ENCODE assay signal across 12 mouse cellular contexts in the genomic region with DNA sequence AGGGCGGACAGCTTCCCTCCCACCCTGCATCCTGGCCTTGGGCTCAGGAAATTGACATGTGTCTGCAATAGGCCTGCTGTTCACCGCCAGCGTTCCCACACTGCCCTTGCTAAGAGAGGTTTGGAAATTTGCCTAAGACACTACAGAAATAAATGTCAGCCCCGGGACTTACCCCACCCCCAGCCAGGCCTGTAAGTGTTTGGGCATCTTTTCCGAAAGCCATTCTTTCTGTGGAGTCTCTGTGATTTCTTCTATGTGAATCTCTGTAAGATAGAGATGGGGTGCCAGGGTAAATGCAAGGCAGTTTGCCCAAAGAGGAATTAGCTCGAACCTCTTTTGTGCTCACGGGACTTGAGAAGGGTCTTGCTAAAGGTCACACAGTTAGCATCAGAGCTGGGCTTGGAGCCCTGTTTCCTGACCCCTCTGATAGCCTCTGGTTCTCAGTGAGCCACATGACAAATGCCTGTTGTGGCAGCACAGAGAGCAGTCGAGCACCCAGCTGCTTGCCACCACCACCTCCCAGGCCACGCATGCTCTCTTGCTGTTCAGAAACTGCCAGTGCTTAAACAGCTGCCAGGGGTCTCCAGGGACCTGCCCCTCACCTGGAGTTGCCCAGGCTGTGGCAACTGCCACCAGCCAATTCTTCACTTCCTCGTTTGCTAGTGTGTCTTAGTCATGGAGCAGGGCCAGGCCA. TPM values are rescaled to one million over a fixed set of nuclear protein-coding genes. Genes with fewer than 3 reads are reported as not detected.
DNase-seq lines count a peak whose midpoint lies in the region; ATAC-seq and TF ChIP-seq lines count a peak whose summit lies in the region.
"Had no signal": no experiment of that assay in that cellular context is flagged by ENCODE, and none has a peak within 500 bp of the region (broad histone marks: within the 10 kb centered on the region; RNA-seq: fewer than 3 reads in every experiment).

No protein-coding gene starts in this region.

- no peak overlapping the region for H3K9ac ChIP-seq in liver, adult 2 months (ENCODE audit: low read depth, low read length)
- H3K9ac ChIP-seq in liver, embryonic 12.5 days, result no peak overlapping the region
- H3K9ac ChIP-seq in heart, embryonic 15.5 days, result peak overlapping the region; percentile 0; the same call in 1 of the 2 replicates
- H3K9ac ChIP-seq: embryonic facial prominence, embryonic 12.5 days had no signal

- H3K79me2 ChIP-seq in liver, adult 2 months (ENCODE audit: control insufficient read depth, insufficient read depth, low read length), result no peaks in the 10 kb centered on the region

- DNase-seq in liver, adult 2 months (ENCODE audit: extremely low read depth, low read depth, low spot score), result peak; percentile 17
- peak; percentile 81 for DNase-seq in adrenal gland, postnatal 14 days
- peak; percentile 42 to 81 for DNase-seq in lung, postnatal 4 days
- no peak for DNase-seq in left cerebral cortex, postnatal 10 days (ENCODE audit: extremely low spot score in 1 of 2, low spot score in 2 of 2)
- DNase-seq in hindbrain, embryonic 10.5 days (ENCODE audit: low spot score), result no peak
- DNase-seq in left cerebral cortex, adult 18-20 months (ENCODE audit: low spot score in 2 of 2), result no peak

- H3K4me3 ChIP-seq in liver, adult 2 months (ENCODE audit: insufficient read depth, low read depth, low read length), result no peak overlapping the region
- no peak overlapping the region for H3K4me3 ChIP-seq in liver, embryonic 12.5 days
- no peak overlapping the region for H3K4me3 ChIP-seq in heart, embryonic 15.5 days
- no peak overlapping the region for H3K4me3 ChIP-seq in hindbrain, embryonic 10.5 days
- H3K4me3 ChIP-seq: embryonic facial prominence, embryonic 12.5 days had no signal

- H3K27me3 ChIP-seq in liver, adult 2 months (ENCODE audit: control insufficient read depth, insufficient read depth, low read length), result peaks cover 3% of the 10 kb centered on the region
- H3K27me3 ChIP-seq in liver, embryonic 12.5 days (replicated peaks), result peaks cover 52% of the 10 kb centered on the region
- peaks cover 16% of the 10 kb centered on the region for H3K27me3 ChIP-seq in heart, embryonic 15.5 days
- H3K27me3 ChIP-seq in hindbrain, embryonic 10.5 days (ENCODE audit: insufficient read depth, poor library complexity, severe bottlenecking), result peaks cover 29% of the 10 kb centered on the region

- intact Hi-C loops in left cerebral cortex, postnatal 10 days (cut with DNase I), result no loop called here

- H3K36me3 ChIP-seq in liver, adult 2 months (ENCODE audit: control insufficient read depth, insufficient read depth, low read length), result no peaks in the 10 kb centered on the region
- no peaks in the 10 kb centered on the region for H3K36me3 ChIP-seq in liver, embryonic 12.5 days
- no peaks in the 10 kb centered on the region for H3K36me3 ChIP-seq in heart, embryonic 15.5 days
- no peaks in the 10 kb centered on the region for H3K36me3 ChIP-seq in hindbrain, embryonic 10.5 days
- H3K36me3 ChIP-seq: embryonic facial prominence, embryonic 12.5 days had no signal

- H3K4me1 ChIP-seq in liver, adult 2 months (ENCODE audit: control insufficient read depth, insufficient read depth, low read length), result peaks cover 4% of the 10 kb centered on the region; the same call in 1 of the 2 replicates
- H3K4me1 ChIP-seq in liver, embryonic 12.5 days, result peaks cover 4% of the 10 kb centered on the region; the same call in 1 of the 2 replicates
- peaks cover 70% of the 10 kb centered on the region for H3K4me1 ChIP-seq in heart, embryonic 15.5 days (replicated peaks)
- H3K4me1 ChIP-seq in hindbrain, embryonic 10.5 days (replicated peaks), result peaks cover 37% of the 10 kb centered on the region

- H3K9me3 ChIP-seq in liver, embryonic 12.5 days (replicated peaks), result no peaks in the 10 kb centered on the region
- no peaks in the 10 kb centered on the region for H3K9me3 ChIP-seq in heart, embryonic 15.5 days (replicated peaks)
- no peaks in the 10 kb centered on the region for H3K9me3 ChIP-seq in hindbrain, embryonic 10.5 days
- H3K9me3 ChIP-seq: embryonic facial prominence, embryonic 12.5 days had no signal

- ATAC-seq in liver, embryonic 12.5 days, result no peak
- ATAC-seq in heart, embryonic 15.5 days (replicated peaks; ENCODE audit: insufficient number of reproducible peaks, insufficient read depth, low FRiP score, low read depth), result peak; percentile 60
- ATAC-seq: midbrain, embryonic 16.5 days had no signal

- 66% methylated on average over 10 of the region's 10 CpGs for WGBS in liver, adult 2 months
- 39% methylated on average over 10 of the region's 10 CpGs for WGBS in liver, embryonic 12.5 days (ENCODE audit: insufficient replicate concordance)
- WGBS in heart, embryonic 15.5 days, result 12% methylated on average over 10 of the region's 10 CpGs
- WGBS in hindbrain, embryonic 10.5 days, result 42% methylated on average over 10 of the region's 10 CpGs

- peak overlapping the region; percentile 17 for H3K27ac ChIP-seq in liver, adult 2 months (replicated peaks; ENCODE audit: insufficient read depth, low read depth, low read length)
- H3K27ac ChIP-seq in liver, embryonic 12.5 days, result no peak overlapping the region
- peak overlapping the region; percentile 83 for H3K27ac ChIP-seq in heart, embryonic 15.5 days
- H3K27ac ChIP-seq in hindbrain, embryonic 10.5 days, result no peak overlapping the region
- H3K27ac ChIP-seq: embryonic facial prominence, embryonic 12.5 days had no signal

- H3K4me2 ChIP-seq in liver, embryonic 12.5 days, result no peak overlapping the region
- H3K4me2 ChIP-seq in heart, embryonic 15.5 days, result 0 out of 2 replicates have a peak overlapping the region, but pooled peaks have one; percentile 2
- H3K4me2 ChIP-seq: embryonic facial prominence, embryonic 12.5 days had no signal

- TF ChIP-seq CTCF in liver, adult 2 months (IDR thresholded peaks at IDR 0.05; ENCODE audit: low read depth, low read length), result no peak

- no peak for TF ChIP-seq POLR2A in liver, adult 2 months (IDR thresholded peaks at IDR 0.05; ENCODE audit: extremely low read depth, insufficient read depth, low read length)

RNA-seq across cellular contexts. Expression of gene Kcnk3, which starts 6.0 kb away (rescaled TPM):
- total RNA-seq in liver, adult 2 months (2014; rRNA removed), result 0.18 and 1.0 TPM in 2 replicates
- 0.61 and 3.2 TPM in 2 replicates for polyA plus RNA-seq in liver, adult 2 months (2012; rRNA removed)
- 0.08 and 0.26 TPM in 2 replicates for polyA plus RNA-seq in liver, embryonic 12.5 days (2016; fragmentation: Nextera tagmentation; extraction: Ambion mirVana)
- total RNA-seq in adrenal gland, postnatal 14 days (2021), result 678 and 701 TPM in 2 replicates
- 16.5 and 27.5 TPM in 2 replicates for polyA plus RNA-seq in heart, embryonic 15.5 days (2015; fragmentation: Nextera tagmentation; extraction: Ambion mirVana)
- total RNA-seq in left cerebral cortex, postnatal 10 days (2021), result 10 to 100 TPM; 14.0 to 14.4 TPM
- 0.12 and 0.52 TPM in 2 replicates for polyA plus RNA-seq in hindbrain, embryonic 10.5 days (2016; fragmentation: Nextera tagmentation; extraction: Ambion mirVana)
- 10 to 100 TPM; 22.6 to 24.2 TPM for total RNA-seq in left cerebral cortex, adult 18-20 months (2021)

RNA-seq across cellular contexts. Expression of gene Cib4, which starts 48.3 kb away (rescaled TPM):
- total RNA-seq in liver, adult 2 months (2014; rRNA removed), result not detected in 2 replicates
- not detected in 2 replicates for polyA plus RNA-seq in liver, adult 2 months (2012; rRNA removed)
- polyA plus RNA-seq in liver, embryonic 12.5 days (2016; fragmentation: Nextera tagmentation; extraction: Ambion mirVana), result not detected in 2 replicates
- total RNA-seq in adrenal gland, postnatal 14 days (2021), result 1.0 and 1.4 TPM in 2 replicates
- polyA plus RNA-seq in heart, embryonic 15.5 days (2015; fragmentation: Nextera tagmentation; extraction: Ambion mirVana), result not detected in 2 replicates
- not detected for total RNA-seq in left cerebral cortex, postnatal 10 days (2021)
- not detected in 2 replicates for polyA plus RNA-seq in hindbrain, embryonic 10.5 days (2016; fragmentation: Nextera tagmentation; extraction: Ambion mirVana)
- not detected for total RNA-seq in left cerebral cortex, adult 18-20 months (2021)
- polyA plus RNA-seq: embryonic facial prominence, embryonic 12.5 days; large intestine, adult 2 months; midbrain, embryonic 16.5 days; stomach, embryonic 14.5 days had no signal

RNA-seq across cellular contexts. Expression of gene Slc35f6, which starts 53.8 kb away (rescaled TPM):
- total RNA-seq in liver, adult 2 months (2014; rRNA removed), result 16.2 and 19.0 TPM in 2 replicates
- polyA plus RNA-seq in liver, adult 2 months (2012; rRNA removed), result 44.3 and 55.4 TPM in 2 replicates
- 10.3 and 12.1 TPM in 2 replicates for polyA plus RNA-seq in liver, embryonic 12.5 days (2016; fragmentation: Nextera tagmentation; extraction: Ambion mirVana)
- 33.9 and 38.9 TPM in 2 replicates for total RNA-seq in adrenal gland, postnatal 14 days (2021)
- 22.2 and 28.2 TPM in 2 replicates for polyA plus RNA-seq in heart, embryonic 15.5 days (2015; fragmentation: Nextera tagmentation; extraction: Ambion mirVana)
- total RNA-seq in left cerebral cortex, postnatal 10 days (2021), result 10 to 100 TPM; 27.3 to 29.3 TPM
- polyA plus RNA-seq in hindbrain, embryonic 10.5 days (2016; fragmentation: Nextera tagmentation; extraction: Ambion mirVana), result 25.5 and 28.9 TPM in 2 replicates
- total RNA-seq in left cerebral cortex, adult 18-20 months (2021), result 10 to 100 TPM; 39.6 to 41.6 TPM

Comparison
In these comparisons a context has a peak if more than half of its experiments do, and no peak if none do; other contexts are left out.
1. H3K27ac ChIP-seq: peak in liver, adult 2 months (single experiment) and heart, embryonic 15.5 days (single experiment); none in liver, embryonic 12.5 days (single experiment) and hindbrain, embryonic 10.5 days (single experiment).
2. DNase-seq: peak in liver, adult 2 months (single experiment), adrenal gland, postnatal 14 days (single experiment) and lung, postnatal 4 days (2 of 2); none in left cerebral cortex, postnatal 10 days (0 of 2), hindbrain, embryonic 10.5 days (single experiment) and left cerebral cortex, adult 18-20 months (0 of 2).
3. RNA of gene Kcnk3, which starts 6.0 kb away (total RNA-seq): 678 to 701 TPM in adrenal gland, postnatal 14 days; 22.6 to 24.2 TPM in left cerebral cortex, adult 18-20 months, 14.0 to 14.4 TPM in left cerebral cortex, postnatal 10 days and 0.18 to 1.0 TPM in liver, adult 2 months; every median in the first group is over 10 times any median in the second.